Mouse (Mus musculus): ENCODE results near the gene Klk1b4. TPM values are rescaled to one million over a fixed set of nuclear protein-coding genes. Genes with fewer than 3 reads are reported as not detected.
"Not testable (repeated sequence)": the region's sequence is repeated elsewhere in the genome, so short reads cannot be mapped to it uniquely, and the experiment has no call there.

Gene Klk1b4
- polyA plus RNA-seq, 1 experiment from 2014 or later: not detected

- H3K36me3 ChIP-seq (replicated peaks): no peaks in the 10 kb centered on the region
- 62% methylated on average over 1 of the region's 1 CpGs for WGBS
- peaks cover 7% of the 10 kb centered on the region for H3K4me1 ChIP-seq
- DNase-seq (ENCODE audit: low spot score): no peak
- H3K27ac ChIP-seq (replicated peaks): no peak overlapping the region
- no peaks in the 10 kb centered on the region for H3K27me3 ChIP-seq (replicated peaks; ENCODE audit: low read depth, poor library complexity, severe bottlenecking)
- H3K9me3 ChIP-seq: no peaks in the 10 kb centered on the region
- H3K4me3 ChIP-seq: no peak overlapping the region
These were observed 33.5 kb downstream of the Klk1b4 start for GRCm38 (mm10) chr7:44240712-44241111.

- no peak for DNase-seq (ENCODE audit: low spot score)
- H3K27ac ChIP-seq (replicated peaks): no peak overlapping the region
- 67% methylated on average over 2 of the region's 2 CpGs for WGBS
- peaks cover 7% of the 10 kb centered on the region for H3K4me1 ChIP-seq
- H3K9me3 ChIP-seq: no peaks in the 10 kb centered on the region
- no peaks in the 10 kb centered on the region for H3K27me3 ChIP-seq (replicated peaks; ENCODE audit: low read depth, poor library complexity, severe bottlenecking)
- H3K4me3 ChIP-seq: no peak overlapping the region
- no peaks in the 10 kb centered on the region for H3K36me3 ChIP-seq (replicated peaks)
These were observed 33.9 kb downstream of the Klk1b4 start for GRCm38 (mm10) chr7:44241163-44241562.

- no peak overlapping the region for H3K4me3 ChIP-seq
- DNase-seq (ENCODE audit: low spot score): no peak
- 72% methylated on average over 1 of the region's 1 CpGs for WGBS
These were observed 36.8 kb downstream of the Klk1b4 start for GRCm38 (mm10) chr7:44244080-44244479.

GRCm38 (mm10) chr7:44246055-44246983 is 39.1 kb downstream of the Klk1b4 start, which contains the start of the genes 1700028J19Rik and 2410002F23Rik:
1700028J19Rik (minus strand) TSS chr7:44246695.
2410002F23Rik (plus strand) TSS chr7:44246722.
- H3K9me3 ChIP-seq: no peaks in the 10 kb centered on the region
- H3K27me3 ChIP-seq (replicated peaks; ENCODE audit: low read depth, poor library complexity, severe bottlenecking): no peaks in the 10 kb centered on the region
- peaks cover 36% of the 10 kb centered on the region for H3K36me3 ChIP-seq (replicated peaks)
- H3K27ac ChIP-seq (replicated peaks): peak within 1 kb of the TSS; percentile 98
- H3K4me3 ChIP-seq: peak within 1 kb of the TSS; percentile 91
- peaks cover 20% of the 10 kb centered on the region for H3K4me1 ChIP-seq
- WGBS: under 1% methylated on average over 62 of the region's 62 CpGs
- DNase-seq (ENCODE audit: low spot score): peak; percentile 92

More at GRCm38 (mm10) chr7:44244080-44244479, 36.8 kb downstream of the Klk1b4 start:
- peaks cover 14% of the 10 kb centered on the region for H3K36me3 ChIP-seq (replicated peaks)
- no peaks in the 10 kb centered on the region for H3K9me3 ChIP-seq
- no peaks in the 10 kb centered on the region for H3K27me3 ChIP-seq (replicated peaks; ENCODE audit: low read depth, poor library complexity, severe bottlenecking)
- peaks cover 16% of the 10 kb centered on the region for H3K4me1 ChIP-seq
- no peak overlapping the region for H3K27ac ChIP-seq (replicated peaks)

- Histone ChIP-seq H3K4me1 (peaks cover 20% of the 10 kb centered on the region), H3K9me3 (no peaks in the 10 kb centered on the region), H3K36me3 (replicated peaks) (peaks cover 42% of the 10 kb centered on the region), H3K27me3 (replicated peaks; ENCODE audit: low read depth, poor library complexity, severe bottlenecking) (no peaks in the 10 kb centered on the region), H3K27ac (replicated peaks) (peak overlapping the region; percentile 98), H3K4me3 (peak overlapping the region; percentile 91)
- under 1% methylated on average over 23 of the region's 23 CpGs for WGBS
- peak; percentile 69 for DNase-seq (ENCODE audit: low spot score)
These were observed 39.8 kb downstream of the Klk1b4 start for GRCm38 (mm10) chr7:44246984-44247470.

- peak overlapping the region; percentile 91 for H3K4me3 ChIP-seq
- H3K27ac ChIP-seq (replicated peaks): no peak overlapping the region
- H3K27me3 ChIP-seq (replicated peaks; ENCODE audit: low read depth, poor library complexity, severe bottlenecking): no peaks in the 10 kb centered on the region
- no peaks in the 10 kb centered on the region for H3K9me3 ChIP-seq
- no peak for DNase-seq (ENCODE audit: low spot score)
- peaks cover 52% of the 10 kb centered on the region for H3K36me3 ChIP-seq (replicated peaks)
- WGBS: 90% methylated on average over 2 of the region's 2 CpGs
- peaks cover 20% of the 10 kb centered on the region for H3K4me1 ChIP-seq
These were observed 40.7 kb downstream of the Klk1b4 start for GRCm38 (mm10) chr7:44247971-44248370.

- Histone ChIP-seq H3K36me3 (replicated peaks) (peaks cover 64% of the 10 kb centered on the region), H3K4me1 (peaks cover 20% of the 10 kb centered on the region), H3K9me3 (no peaks in the 10 kb centered on the region), H3K4me3 (peak overlapping the region; percentile 91; the same call in 1 of the 2 replicates), H3K27me3 (replicated peaks; ENCODE audit: low read depth, poor library complexity, severe bottlenecking) (no peaks in the 10 kb centered on the region), H3K27ac (replicated peaks) (no peak overlapping the region)
- 96% methylated on average over 4 of the region's 4 CpGs for WGBS
- no peak for DNase-seq (ENCODE audit: low spot score)
These were observed 42.0 kb downstream of the Klk1b4 start for GRCm38 (mm10) chr7:44249248-44249647.

GRCm38 (mm10) chr7:44250732-44251275 is 43.6 kb downstream of the Klk1b4 start:
- H3K36me3 ChIP-seq (replicated peaks): peaks cover 74% of the 10 kb centered on the region
- H3K9me3 ChIP-seq: not testable (repeated sequence)
- WGBS: 92% methylated on average over 17 of the region's 17 CpGs

GRCm38 (mm10) chr7:44253023-44253616 is 45.9 kb downstream of the Klk1b4 start:
- Histone ChIP-seq H3K27ac (replicated peaks) (no peak overlapping the region), H3K9me3 (no peaks in the 10 kb centered on the region), H3K4me1 (peaks cover 11% of the 10 kb centered on the region), H3K27me3 (replicated peaks; ENCODE audit: low read depth, poor library complexity, severe bottlenecking) (no peaks in the 10 kb centered on the region), H3K36me3 (replicated peaks) (peaks cover 70% of the 10 kb centered on the region), H3K4me3 (no peak overlapping the region)
- no peak for DNase-seq (ENCODE audit: low spot score)
- 68% methylated on average over 15 of the region's 15 CpGs for WGBS

More at GRCm38 (mm10) chr7:44250732-44251275, 43.6 kb downstream of the Klk1b4 start:
- H3K27me3 ChIP-seq (replicated peaks; ENCODE audit: low read depth, poor library complexity, severe bottlenecking); DNase-seq (ENCODE audit: low spot score); H3K27ac ChIP-seq (replicated peaks); H3K4me3 ChIP-seq: not testable (repeated sequence)
- H3K4me1 ChIP-seq: peaks cover 16% of the 10 kb centered on the region

- H3K27ac ChIP-seq (replicated peaks): no peak overlapping the region
- no peaks in the 10 kb centered on the region for H3K27me3 ChIP-seq (replicated peaks; ENCODE audit: low read depth, poor library complexity, severe bottlenecking)
- 0 out of 2 replicates have a peak, but pooled peaks cover 3% of the 10 kb centered on the region for H3K4me1 ChIP-seq
- WGBS: 88% methylated on average over 6 of the region's 6 CpGs
- H3K4me3 ChIP-seq: no peak overlapping the region
- no peak for DNase-seq (ENCODE audit: low spot score)
- H3K36me3 ChIP-seq (replicated peaks): peaks cover 52% of the 10 kb centered on the region
- H3K9me3 ChIP-seq: no peaks in the 10 kb centered on the region
These were observed 47.7 kb downstream of the Klk1b4 start for GRCm38 (mm10) chr7:44254930-44255329.

- Histone ChIP-seq H3K4me3 (no peak within 1 kb of the TSS), H3K27ac (replicated peaks) (no peak within 1 kb of the TSS), H3K4me1 (0 out of 2 replicates have a peak, but pooled peaks cover 3% of the 10 kb centered on the region), H3K36me3 (replicated peaks) (peaks cover 30% of the 10 kb centered on the region), H3K9me3 (no peaks in the 10 kb centered on the region), H3K27me3 (replicated peaks; ENCODE audit: low read depth, poor library complexity, severe bottlenecking) (peaks cover 20% of the 10 kb centered on the region)
- no peak for DNase-seq (ENCODE audit: low spot score)
- WGBS: 78% methylated on average over 4 of the region's 4 CpGs
These were observed 50.0 kb downstream of the Klk1b4 start, which contains the start of gene Acp4 for GRCm38 (mm10) chr7:44257278-44257677. Acp4 (minus strand) TSS chr7:44257378.

GRCm38 (mm10) chr7:44260410-44260809 is 53.2 kb downstream of the Klk1b4 start:
- Histone ChIP-seq H3K4me3 (no peak overlapping the region), H3K36me3 (replicated peaks) (no peaks in the 10 kb centered on the region), H3K27ac (replicated peaks) (no peak overlapping the region), H3K27me3 (replicated peaks; ENCODE audit: low read depth, poor library complexity, severe bottlenecking) (peaks cover 44% of the 10 kb centered on the region), H3K4me1 (peaks cover 7% of the 10 kb centered on the region), H3K9me3 (no peaks in the 10 kb centered on the region)
- WGBS: 78% methylated on average over 6 of the region's 6 CpGs
- no peak for DNase-seq (ENCODE audit: low spot score)

All from embryonic facial prominence, embryonic 10.5 days (tissue).